In the genomic region with DNA sequence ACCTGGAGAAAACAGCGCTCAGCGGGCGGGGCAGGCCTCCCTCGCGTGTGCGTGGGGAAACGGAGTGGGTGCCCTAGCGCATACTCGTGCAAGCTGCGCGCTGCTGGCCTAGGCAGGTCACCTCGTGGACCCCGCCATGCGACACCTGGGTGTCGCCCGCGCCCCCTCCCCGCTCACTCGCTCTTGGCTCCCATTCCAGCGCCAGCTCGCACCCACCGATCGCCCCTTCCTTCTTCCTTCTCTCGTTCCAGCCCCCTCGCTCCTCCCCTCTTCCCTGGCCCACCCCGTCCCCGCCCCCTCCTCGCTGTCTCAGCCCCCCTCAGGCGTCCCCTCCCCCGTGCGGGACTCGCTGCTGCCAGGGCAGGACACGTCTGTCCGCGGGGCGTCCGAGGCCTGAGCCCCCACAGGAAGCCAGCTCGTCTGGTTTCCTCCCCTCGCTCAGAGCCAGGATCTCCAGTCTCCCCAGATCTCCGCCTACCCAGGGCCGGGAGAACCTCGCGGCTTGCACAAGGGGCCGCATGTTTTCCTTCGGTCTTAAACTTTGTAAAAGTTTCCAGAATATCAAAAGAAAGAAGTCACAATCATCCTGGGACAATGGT, we compare ENCODE assay signal across 8 mouse cellular contexts. TPM values are rescaled to one million over a fixed set of nuclear protein-coding genes. Genes with fewer than 3 reads are reported as not detected.
A peak's percentile ranks its signal among the peaks of the same experiment; 100 is the strongest.
DNase-seq lines count a peak whose midpoint lies in the region; ATAC-seq and TF ChIP-seq lines count a peak whose summit lies in the region.

No protein-coding gene starts in this region.

- H3K4me3 ChIP-seq in bone marrow macrophage, adult 2 months (ENCODE audit: insufficient read depth, low read length): peak overlapping the region; percentile 35
- peak overlapping the region; percentile 56 for H3K4me3 ChIP-seq in heart, adult 2 months
- H3K4me3 ChIP-seq in kidney, embryonic 15.5 days (replicated peaks): peak overlapping the region; percentile 76
- H3K4me3 ChIP-seq in stomach, embryonic 14.5 days (ENCODE audit: low read depth, low read length): peak overlapping the region; percentile 85

- H3K36me3 ChIP-seq in heart, adult 2 months (ENCODE audit: control insufficient read depth, insufficient read depth, low read length): no peaks in the 10 kb centered on the region
- peaks cover 8% of the 10 kb centered on the region for H3K36me3 ChIP-seq in kidney, embryonic 15.5 days
- no peaks in the 10 kb centered on the region for H3K36me3 ChIP-seq in stomach, embryonic 14.5 days (ENCODE audit: control insufficient read depth, insufficient read depth, low read length)

- intact Hi-C loops in heart, adult 2 months (cut with DNase I): no loop called here

- H3K27me3 ChIP-seq in heart, adult 2 months (ENCODE audit: control insufficient read depth, insufficient read depth, low read length): no peaks in the 10 kb centered on the region
- H3K27me3 ChIP-seq in kidney, embryonic 15.5 days: peaks cover 46% of the 10 kb centered on the region
- no peaks in the 10 kb centered on the region for H3K27me3 ChIP-seq in stomach, embryonic 14.5 days (ENCODE audit: control insufficient read depth, insufficient read depth, low read length)

- no peak for TF ChIP-seq EP300 in heart, adult 2 months (IDR thresholded peaks at IDR 0.05; ENCODE audit: insufficient read depth, low read depth, low read length)

- peak overlapping the region; percentile 95 for H3K4me2 ChIP-seq in kidney, embryonic 15.5 days
- H3K4me2 ChIP-seq in stomach, embryonic 14.5 days (replicated peaks; ENCODE audit: low read depth, low read length): peak overlapping the region; percentile 71

- no peak for TF ChIP-seq POLR2A in bone marrow macrophage, adult 2 months (IDR thresholded peaks at IDR 0.05; ENCODE audit: borderline replicate concordance, low read depth, low read length)
- no peak for TF ChIP-seq POLR2A in heart, adult 2 months (IDR thresholded peaks at IDR 0.05; ENCODE audit: insufficient read depth, low read depth, low read length)

- no peak overlapping the region for H3K27ac ChIP-seq in bone marrow macrophage, adult 2 months (ENCODE audit: insufficient read depth, low read depth, low read length)
- peak overlapping the region; percentile 41 for H3K27ac ChIP-seq in heart, adult 2 months
- H3K27ac ChIP-seq in kidney, embryonic 15.5 days: peak overlapping the region; percentile 81
- peak overlapping the region; percentile 85 for H3K27ac ChIP-seq in stomach, embryonic 14.5 days (ENCODE audit: low read length)

- DNase-seq in CD4-positive, CD25-positive, alpha-beta regulatory T cell, adult 2 months (ENCODE audit: low read depth, low spot score): peak; percentile 27
- DNase-seq in heart, adult 2 months: peak; percentile 54 to 60
- peak; percentile 65 for DNase-seq in lung, postnatal 14 days

- H3K79me2 ChIP-seq in heart, adult 2 months (replicated peaks; ENCODE audit: control insufficient read depth, insufficient read depth, low read length): no peaks in the 10 kb centered on the region

- H3K9ac ChIP-seq in heart, adult 2 months (ENCODE audit: low read depth, low read length): peak overlapping the region; percentile 54
- H3K9ac ChIP-seq in kidney, embryonic 15.5 days: peak overlapping the region; percentile 69
- H3K9ac ChIP-seq in stomach, embryonic 14.5 days (replicated peaks; ENCODE audit: low read depth, low read length): peak overlapping the region; percentile 73

- no peak for TF ChIP-seq CTCF in bone marrow macrophage, adult 2 months (IDR thresholded peaks at IDR 0.05; ENCODE audit: low read depth, low read length)
- TF ChIP-seq CTCF in heart, adult 2 months (IDR thresholded peaks at IDR 0.05): no peak

- no peaks in the 10 kb centered on the region for H3K9me3 ChIP-seq in kidney, embryonic 15.5 days (replicated peaks)
- H3K9me3 ChIP-seq in stomach, embryonic 14.5 days (ENCODE audit: control insufficient read depth, low read depth, low read length): no peaks in the 10 kb centered on the region

- ATAC-seq in CD4-positive, CD25-positive, alpha-beta regulatory T cell, adult 4 months: no peak
- peak; percentile 80 for ATAC-seq in kidney, embryonic 15.5 days (replicated peaks; ENCODE audit: low FRiP score)
- peak; percentile 57 for ATAC-seq in stomach, embryonic 14.5 days (ENCODE audit: insufficient number of reproducible peaks, insufficient read depth, low FRiP score, low read depth)
- no peak for ATAC-seq in erythroid progenitor cell, adult 5-6 weeks (replicated peaks; ENCODE audit: low FRiP score, poor library complexity, severe bottlenecking)

- WGBS in heart, adult 2 months: under 1% methylated on average over 41 of the region's 45 CpGs
- WGBS in kidney, embryonic 15.5 days: under 1% methylated on average over 45 of the region's 45 CpGs
- WGBS in stomach, embryonic 14.5 days: under 1% methylated on average over 33 of the region's 45 CpGs

- H3K4me1 ChIP-seq in bone marrow macrophage, adult 2 months (ENCODE audit: control insufficient read depth, insufficient read depth, low read length): peaks cover 3% of the 10 kb centered on the region; the same call in 1 of the 2 replicates
- H3K4me1 ChIP-seq in heart, adult 2 months (ENCODE audit: control insufficient read depth, insufficient read depth, low read length): no peaks in the 10 kb centered on the region
- peaks cover 56% of the 10 kb centered on the region for H3K4me1 ChIP-seq in kidney, embryonic 15.5 days
- H3K4me1 ChIP-seq in stomach, embryonic 14.5 days (ENCODE audit: control insufficient read depth, insufficient read depth, low read length): peaks cover 27% of the 10 kb centered on the region; the same call in 1 of the 2 replicates

RNA-seq across cellular contexts. Expression of a gene that starts 1.4 kb away (rescaled TPM):
- polyA plus RNA-seq in CD4-positive, CD25-positive, alpha-beta regulatory T cell, adult 4 months (2017; shearing (Covaris generic)): not detected
- not detected in 2 replicates for polyA plus RNA-seq in bone marrow macrophage, adult 2 months (2012; ENCODE audit: insufficient read depth, insufficient read length, missing spikeins)
- 1 to 10 TPM; 1.8 to 2.0 TPM for total RNA-seq in heart, adult 2 months (2021)
- 9.6 and 11.1 TPM in 2 replicates for polyA plus RNA-seq in heart, adult 2 months (2012; rRNA removed)
- polyA plus RNA-seq in kidney, embryonic 15.5 days (2015; fragmentation: Nextera tagmentation; extraction: Ambion mirVana): 7.7 and 12.6 TPM in 2 replicates
- polyA plus RNA-seq in stomach, embryonic 14.5 days (2014; fragmentation: Nextera tagmentation; extraction: Ambion mirVana): 31.8 and 32.0 TPM in 2 replicates
- total RNA-seq in erythroid progenitor cell, adult 5-6 weeks (2015; ENCODE audit: low replicate concordance): not detected in 2 replicates
- total RNA-seq in erythroid progenitor cell, adult 5-6 weeks (2017; ENCODE audit: low replicate concordance): not detected in 2 replicates

Comparison
In these comparisons a context has a peak if more than half of its experiments do, and no peak if none do; other contexts are left out.
1. ATAC-seq: peak in kidney, embryonic 15.5 days (single experiment) and stomach, embryonic 14.5 days (single experiment); none in CD4-positive, CD25-positive, alpha-beta regulatory T cell, adult 4 months (single experiment) and erythroid progenitor cell, adult 5-6 weeks (single experiment).
2. H3K4me3 ChIP-seq: peak in every context shown above with its lines; median percentile 85 in stomach, embryonic 14.5 days; 76 in kidney, embryonic 15.5 days; 56 in heart, adult 2 months; 35 in bone marrow macrophage, adult 2 months.
3. Peak in every context shown above with its lines, with median percentiles within 50 percentile points of each other: DNase-seq and H3K9ac ChIP-seq.